Mouse (Mus musculus) olfactory bulb, adult 2 months (tissue): Measurements from ENCODE around the gene Rnf4.

Experiments
- CTCF ChIP-seq: fragments of 200-500 bp; IDR thresholded peaks from 2 replicates; pipeline ENCODE4 v1.5.1; 2012; ENCODE audit warnings: low read depth, mild to moderate bottlenecking, low read length, moderate library complexity; ENCODE audit not compliant: insufficient read depth
- POLR2A ChIP-seq: fragments of 200-500 bp; IDR thresholded peaks from 2 replicates; pipeline ENCODE4 v1.6.1; 2012; ENCODE audit warnings: mild to moderate bottlenecking, low read depth, low read length, moderate library complexity; ENCODE audit not compliant: insufficient read depth

- TF ChIP-seq CTCF (no peak), POLR2A (no peak)
Measured at GRCm38 (mm10) chr5:34381700-34382099, 45.6 kb downstream of the Rnf4 start.
